Mouse (Mus musculus): ENCODE data around the gene Lyzl4.
"Not testable (repeated sequence)": the region's sequence is repeated elsewhere in the genome, so short reads cannot be mapped to it uniquely, and the experiment has no call there.

DNA sequence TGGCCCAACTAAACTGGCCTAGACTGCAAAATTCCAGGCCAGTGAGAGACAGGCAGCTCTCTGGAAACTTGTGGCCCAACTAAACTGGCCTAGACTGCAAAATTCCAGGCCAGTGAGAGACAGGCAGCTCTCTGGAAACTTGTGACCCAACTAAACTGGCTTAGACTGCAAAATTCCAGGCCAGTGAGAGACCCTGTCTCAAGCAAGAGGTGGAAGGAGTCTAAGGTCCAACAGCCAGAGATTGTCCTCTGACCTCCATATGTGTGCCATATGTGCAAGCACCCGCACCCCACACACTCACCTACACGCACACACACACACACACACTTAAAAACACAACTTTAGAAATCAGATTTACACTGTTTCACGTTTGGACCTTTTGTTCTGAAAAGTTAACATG is 48.1 kb downstream of the Lyzl4 start:
- not testable (repeated sequence) for TF ChIP-seq POLR2A (IDR thresholded peaks at IDR 0.05; ENCODE audit: borderline replicate concordance, insufficient read depth, low read length); CTCF (IDR thresholded peaks at IDR 0.05; ENCODE audit: borderline replicate concordance, insufficient read depth, low read depth, low read length)

Measured in cerebellum, adult 2 months (tissue).